Comparison of ENCODE assay signal across 14 mouse cellular contexts in the genomic region with DNA sequence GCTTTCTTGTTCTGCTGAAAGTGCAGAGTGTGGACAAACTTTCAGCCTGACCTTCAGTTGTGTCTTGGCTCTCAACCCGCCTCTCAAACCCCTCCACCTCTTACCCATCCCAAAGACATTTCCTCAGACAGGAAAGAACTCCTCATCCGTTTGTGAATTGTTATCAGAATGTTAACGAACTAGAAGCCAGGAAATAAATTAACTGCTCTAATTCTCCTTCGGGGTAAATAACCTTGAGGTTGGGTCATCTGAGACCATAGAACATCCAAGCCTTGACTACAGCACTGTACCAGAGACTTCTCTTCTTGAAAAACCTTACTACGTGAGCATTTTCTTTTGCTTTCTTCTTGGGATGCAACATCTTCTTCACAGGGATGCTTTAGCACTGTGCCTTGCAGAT. TPM values are rescaled to one million over a fixed set of nuclear protein-coding genes. Genes with fewer than 3 reads are reported as not detected.
A peak's percentile ranks its signal among the peaks of the same experiment; 100 is the strongest.
DNase-seq lines count a peak whose midpoint lies in the region; ATAC-seq and TF ChIP-seq lines count a peak whose summit lies in the region.
"Had no signal": no experiment of that assay in that cellular context is flagged by ENCODE, and none has a peak within 500 bp of the region (broad histone marks: within the 10 kb centered on the region; RNA-seq: fewer than 3 reads in every experiment).

No protein-coding gene starts in this region.

- no peak for TF ChIP-seq EP300 in liver, postnatal 0 days (IDR thresholded peaks at IDR 0.05; ENCODE audit: low read depth)

- no peak overlapping the region for H3K4me3 ChIP-seq in heart, embryonic 12.5 days
- H3K4me3 ChIP-seq in lung, embryonic 15.5 days = no peak overlapping the region
- H3K4me3 ChIP-seq in kidney, embryonic 15.5 days (replicated peaks) = no peak overlapping the region
- 0 out of 2 replicates have a peak overlapping the region, but pooled peaks have one; percentile 57 for H3K4me3 ChIP-seq in liver, postnatal 0 days (ENCODE audit: low read depth, low read length)

- WGBS in heart, embryonic 12.5 days = 58% methylated on average over 5 of the region's 5 CpGs
- 58% methylated on average over 5 of the region's 5 CpGs for WGBS in lung, embryonic 15.5 days
- 56% methylated on average over 5 of the region's 5 CpGs for WGBS in kidney, embryonic 15.5 days
- 57% methylated on average over 5 of the region's 5 CpGs for WGBS in liver, postnatal 0 days (ENCODE audit: insufficient replicate concordance)

- no peaks in the 10 kb centered on the region for H3K27me3 ChIP-seq in heart, embryonic 12.5 days (replicated peaks)
- no peaks in the 10 kb centered on the region for H3K27me3 ChIP-seq in lung, embryonic 15.5 days
- H3K27me3 ChIP-seq in kidney, embryonic 15.5 days = no peaks in the 10 kb centered on the region
- no peaks in the 10 kb centered on the region for H3K27me3 ChIP-seq in liver, postnatal 0 days (ENCODE audit: insufficient read depth, low read length)
- H3K27me3 ChIP-seq: embryonic facial prominence, embryonic 12.5 days; forebrain, embryonic 15.5 days; midbrain, embryonic 12.5 days had no signal

- H3K36me3 ChIP-seq in heart, embryonic 12.5 days = no peaks in the 10 kb centered on the region
- H3K36me3 ChIP-seq in lung, embryonic 15.5 days = no peaks in the 10 kb centered on the region
- no peaks in the 10 kb centered on the region for H3K36me3 ChIP-seq in kidney, embryonic 15.5 days
- H3K36me3 ChIP-seq in liver, postnatal 0 days (replicated peaks; ENCODE audit: insufficient read depth, low read length) = no peaks in the 10 kb centered on the region
- H3K36me3 ChIP-seq: embryonic facial prominence, embryonic 12.5 days; forebrain, embryonic 15.5 days; liver, embryonic 15.5 days; midbrain, embryonic 12.5 days had no signal

- no peak overlapping the region for H3K27ac ChIP-seq in heart, embryonic 12.5 days (ENCODE audit: poor library complexity, severe bottlenecking)
- H3K27ac ChIP-seq in lung, embryonic 15.5 days = no peak overlapping the region
- no peak overlapping the region for H3K27ac ChIP-seq in kidney, embryonic 15.5 days
- peak overlapping the region; percentile 75; the same call in 1 of the 2 replicates for H3K27ac ChIP-seq in liver, postnatal 0 days (ENCODE audit: low read depth)

- DNase-seq in heart, postnatal 4 days = no peak
- no peak for DNase-seq in lung, postnatal 14 days
- DNase-seq in liver, postnatal 0 days = no peak
- DNase-seq in cerebellum, postnatal 10 days = no peak
- DNase-seq: cerebellum, adult 2 months; gastrocnemius, postnatal 10 days; thymus, postnatal 36 days had no signal

- H3K4me2 ChIP-seq in heart, embryonic 12.5 days = 0 out of 2 replicates have a peak overlapping the region, but pooled peaks have one; percentile 69
- H3K4me2 ChIP-seq in lung, embryonic 15.5 days = peak overlapping the region; percentile 62; the same call in 1 of the 2 replicates
- peak overlapping the region; percentile 70; the same call in 1 of the 2 replicates for H3K4me2 ChIP-seq in kidney, embryonic 15.5 days
- peak overlapping the region; percentile 75; the same call in 1 of the 2 replicates for H3K4me2 ChIP-seq in liver, postnatal 0 days (ENCODE audit: low read depth, low read length)

- TF ChIP-seq CTCF in liver, postnatal 0 days (IDR thresholded peaks at IDR 0.05; ENCODE audit: low read depth) = no peak

- no peaks in the 10 kb centered on the region for H3K9me3 ChIP-seq in heart, embryonic 12.5 days (replicated peaks)
- H3K9me3 ChIP-seq in lung, embryonic 15.5 days = no peaks in the 10 kb centered on the region
- no peaks in the 10 kb centered on the region for H3K9me3 ChIP-seq in kidney, embryonic 15.5 days (replicated peaks)
- H3K9me3 ChIP-seq in liver, postnatal 0 days (ENCODE audit: low read length) = no peaks in the 10 kb centered on the region
- H3K9me3 ChIP-seq: embryonic facial prominence, embryonic 12.5 days; forebrain, embryonic 15.5 days; liver, embryonic 15.5 days; midbrain, embryonic 12.5 days had no signal

- ATAC-seq in heart, embryonic 12.5 days (ENCODE audit: insufficient number of reproducible peaks, low FRiP score) = no peak
- ATAC-seq in lung, embryonic 15.5 days (ENCODE audit: borderline replicate concordance, extremely low read depth, low FRiP score, low TSS enrichment) = no peak
- no peak for ATAC-seq in kidney, embryonic 15.5 days (replicated peaks; ENCODE audit: low FRiP score)
- no peak for ATAC-seq in liver, postnatal 0 days

- no peak overlapping the region for H3K9ac ChIP-seq in heart, embryonic 12.5 days
- H3K9ac ChIP-seq in lung, embryonic 15.5 days = no peak overlapping the region
- H3K9ac ChIP-seq in kidney, embryonic 15.5 days = no peak overlapping the region
- no peak overlapping the region for H3K9ac ChIP-seq in liver, postnatal 0 days (replicated peaks)
- H3K9ac ChIP-seq: liver, embryonic 15.5 days had no signal

- peaks cover 11% of the 10 kb centered on the region; the same call in 1 of the 2 replicates for H3K4me1 ChIP-seq in heart, embryonic 12.5 days (replicated peaks)
- H3K4me1 ChIP-seq in lung, embryonic 15.5 days = peaks cover 20% of the 10 kb centered on the region; the same call in 1 of the 2 replicates
- H3K4me1 ChIP-seq in kidney, embryonic 15.5 days = peaks cover 16% of the 10 kb centered on the region
- peaks cover 5% of the 10 kb centered on the region; the same call in 1 of the 2 replicates for H3K4me1 ChIP-seq in liver, postnatal 0 days (ENCODE audit: insufficient read depth)
- H3K4me1 ChIP-seq: embryonic facial prominence, embryonic 12.5 days had no signal

RNA-seq across cellular contexts. Expression of a gene that starts 1.0 kb away (rescaled TPM):
- 6.5 and 8.3 TPM in 2 replicates for polyA plus RNA-seq in heart, embryonic 12.5 days (2016; fragmentation: Nextera tagmentation; extraction: Ambion mirVana)
- total RNA-seq in heart, postnatal 4 days (2021) = 10 to 100 TPM; 10.3 to 10.4 TPM
- 6.5 and 7.9 TPM in 2 replicates for polyA plus RNA-seq in lung, embryonic 15.5 days (2015; fragmentation: Nextera tagmentation; extraction: Ambion mirVana)
- 6.4 and 7.7 TPM in 2 replicates for polyA plus RNA-seq in kidney, embryonic 15.5 days (2015; fragmentation: Nextera tagmentation; extraction: Ambion mirVana)
- polyA plus RNA-seq in liver, postnatal 0 days (2015; fragmentation: Nextera tagmentation; extraction: Ambion mirVana) = 1.8 and 2.8 TPM in 2 replicates
